Mouse (Mus musculus) midbrain, embryonic 16.5 days (tissue): ENCODE results near the gene Cnn2. TPM values are rescaled to one million over a fixed set of nuclear protein-coding genes. Genes with fewer than 3 reads are reported as not detected.

Experiments
- ATAC-seq: fragments of 200-750 bp; cut with Nextera tagmentation; 2 replicates; pipeline ENCODE4 v1.8.0; 2017; ENCODE audit warnings: moderate TSS enrichment
- H3K27ac ChIP-seq: fragments of 300-500 bp; sonication (generic); 2 replicates; pipeline ENCODE4 v1.5.1; 2014; ENCODE audit warnings: mild to moderate bottlenecking, low read length, mixed read lengths
- H3K27me3 ChIP-seq: fragments of 300-500 bp; sonication (generic); 2 replicates; pipeline ENCODE4 v1.6.1; 2014; ENCODE audit warnings: low read depth, low read length, mixed read lengths; ENCODE audit not compliant: control insufficient read depth, insufficient read depth
- H3K36me3 ChIP-seq: fragments of 300-500 bp; sonication (generic); 2 replicates; pipeline ENCODE4 v1.6.1; 2014; ENCODE audit warnings: mild to moderate bottlenecking, low read length, moderate library complexity, mixed read lengths; ENCODE audit not compliant: control insufficient read depth, insufficient read depth
- H3K4me1 ChIP-seq: fragments of 300-500 bp; sonication (generic); 2 replicates; pipeline ENCODE4 v1.6.1; 2014; ENCODE audit warnings: mild to moderate bottlenecking, low read length, mixed read lengths; ENCODE audit not compliant: control insufficient read depth, insufficient read depth
- H3K4me2 ChIP-seq: fragments of 300-500 bp; sonication (generic); 2 replicates; pipeline ENCODE4 v1.6.1; 2014; ENCODE audit warnings: mild to moderate bottlenecking, low read length, mixed read lengths
- H3K4me3 ChIP-seq: fragments of 300-500 bp; sonication (generic); 2 replicates; pipeline ENCODE4 v1.5.1; 2014; ENCODE audit warnings: low read depth, mild to moderate bottlenecking, low read length, moderate library complexity, mixed read lengths
- H3K9ac ChIP-seq: fragments of 300-500 bp; sonication (generic); 2 replicates; pipeline ENCODE4 v1.6.1; 2014; ENCODE audit warnings: low read depth, low read length, mixed read lengths
- H3K9me3 ChIP-seq: fragments of 300-500 bp; sonication (generic); replicated peaks from 2 replicates; pipeline ENCODE4 v1.6.1; 2014; ENCODE audit warnings: mild to moderate bottlenecking, low read length, mixed read lengths; ENCODE audit not compliant: control insufficient read depth, poor library complexity, severe bottlenecking
- WGBS: fragments of 180-500 bp; shearing (Covaris S2); extraction: QIAGEN DNeasy Blood & Tissue Kit; methylation state at CpG from one replicate; pipeline ENCODE4 v1.1.7; 2014; 5-methylcytosine and 5-hydroxymethylcytosine counted together
- polyA plus RNA-seq: library from polyadenylated mRNA; unstranded; fragments of >200 nt; fragmentation: Nextera tagmentation; extraction: Ambion mirVana; gene quantifications from 2 replicates; pipeline ENCODE4 v1.2.1, GENCODE M21; 2015

The Cnn2 gene
- polyA plus RNA-seq, 1 experiment from 2014 or later = 25.7 TPM

- Histone ChIP-seq H3K27ac (no peak overlapping the region), H3K4me1 (peaks cover 12% of the 10 kb centered on the region), H3K27me3 (peaks cover 29% of the 10 kb centered on the region), H3K4me2 (no peak overlapping the region), H3K36me3 (no peaks in the 10 kb centered on the region), H3K9ac (no peak overlapping the region), H3K9me3 (0 out of 2 replicates have a peak, but pooled peaks cover 2% of the 10 kb centered on the region), H3K4me3 (no peak overlapping the region)
- 86% methylated on average over 6 of the region's 6 CpGs for WGBS
- no peak for ATAC-seq
Measured at GRCm38 (mm10) chr10:79991548-79991947, 3.2 kb downstream of the Cnn2 start.

- peaks cover 11% of the 10 kb centered on the region for H3K27me3 ChIP-seq
- H3K4me2 ChIP-seq = no peak overlapping the region
- H3K9me3 ChIP-seq = 0 out of 2 replicates have a peak, but pooled peaks cover 2% of the 10 kb centered on the region
- WGBS = 81% methylated on average over 16 of the region's 16 CpGs
- H3K9ac ChIP-seq = no peak overlapping the region
- no peaks in the 10 kb centered on the region for H3K36me3 ChIP-seq
- no peak overlapping the region for H3K4me3 ChIP-seq
- ATAC-seq = no peak
- peaks cover 6% of the 10 kb centered on the region for H3K4me1 ChIP-seq
- no peak overlapping the region for H3K27ac ChIP-seq
Measured at GRCm38 (mm10) chr10:79994397-79995115, 6.2 kb downstream of the Cnn2 start.

- H3K4me2 ChIP-seq = no peak overlapping the region
- WGBS = 96% methylated on average over 1 of the region's 1 CpGs
- H3K27me3 ChIP-seq = peaks cover 4% of the 10 kb centered on the region
- H3K9ac ChIP-seq = no peak overlapping the region
- H3K36me3 ChIP-seq = no peaks in the 10 kb centered on the region
- H3K9me3 ChIP-seq = 0 out of 2 replicates have a peak, but pooled peaks cover 2% of the 10 kb centered on the region
- no peak overlapping the region for H3K27ac ChIP-seq
- H3K4me1 ChIP-seq = peaks cover 6% of the 10 kb centered on the region
- no peak overlapping the region for H3K4me3 ChIP-seq
- ATAC-seq = no peak
Measured at GRCm38 (mm10) chr10:79995636-79996035, 7.3 kb downstream of the Cnn2 start.

- Histone ChIP-seq H3K4me1 (peaks cover 6% of the 10 kb centered on the region), H3K27ac (peak within 1 kb of the TSS; percentile 31), H3K9ac (peak within 1 kb of the TSS; percentile 53), H3K27me3 (peaks cover 2% of the 10 kb centered on the region; the same call in 1 of the 2 replicates), H3K4me2 (peak within 1 kb of the TSS; percentile 65), H3K36me3 (no peaks in the 10 kb centered on the region), H3K9me3 (0 out of 2 replicates have a peak, but pooled peaks cover 2% of the 10 kb centered on the region), H3K4me3 (peak within 1 kb of the TSS; percentile 45)
- WGBS = under 1% methylated on average over 34 of the region's 34 CpGs
- peak; percentile 91 for ATAC-seq
Measured at GRCm38 (mm10) chr10:79996272-79997033, 8.1 kb downstream of the Cnn2 start, which contains the start of gene Abca7. Abca7 (plus strand) TSS chr10:79996494.

- Histone ChIP-seq H3K4me3 (peak overlapping the region; percentile 45), H3K27me3 (peaks cover 8% of the 10 kb centered on the region; the same call in 1 of the 2 replicates), H3K36me3 (no peaks in the 10 kb centered on the region), H3K4me1 (peaks cover 6% of the 10 kb centered on the region), H3K4me2 (peak overlapping the region; percentile 65), H3K27ac (peak overlapping the region; percentile 12; the same call in 1 of the 2 replicates), H3K9ac (peak overlapping the region; percentile 33), H3K9me3 (no peaks in the 10 kb centered on the region)
- peak; percentile 67 for ATAC-seq
- under 1% methylated on average over 35 of the region's 35 CpGs for WGBS
Measured at GRCm38 (mm10) chr10:79997034-79997760, 8.8 kb downstream of the Cnn2 start.

GRCm38 (mm10) chr10:79997819-79998218, 9.4 kb downstream of the Cnn2 start:
- Histone ChIP-seq H3K4me2 (peak overlapping the region; percentile 65), H3K36me3 (no peaks in the 10 kb centered on the region), H3K4me1 (peaks cover 6% of the 10 kb centered on the region), H3K9ac (peak overlapping the region; percentile 33), H3K4me3 (peak overlapping the region; percentile 45), H3K27me3 (peaks cover 8% of the 10 kb centered on the region; the same call in 1 of the 2 replicates), H3K27ac (no peak overlapping the region), H3K9me3 (no peaks in the 10 kb centered on the region)
- peak; percentile 8; the same call in 1 of the 2 replicates for ATAC-seq
- WGBS = 6% methylated on average over 15 of the region's 15 CpGs

- WGBS = 80% methylated on average over 9 of the region's 9 CpGs
- Histone ChIP-seq H3K4me3 (no peak overlapping the region), H3K36me3 (no peaks in the 10 kb centered on the region), H3K4me1 (peaks cover 6% of the 10 kb centered on the region), H3K27me3 (peaks cover 12% of the 10 kb centered on the region), H3K9me3 (no peaks in the 10 kb centered on the region), H3K27ac (no peak overlapping the region), H3K9ac (no peak overlapping the region), H3K4me2 (no peak overlapping the region)
- ATAC-seq = no peak
Measured at GRCm38 (mm10) chr10:80001945-80002344, 13.6 kb downstream of the Cnn2 start.

GRCm38 (mm10) chr10:80002829-80003228, 14.4 kb downstream of the Cnn2 start:
- H3K4me2 ChIP-seq = no peak overlapping the region
- H3K9ac ChIP-seq = no peak overlapping the region
- ATAC-seq = no peak
- H3K4me1 ChIP-seq = 0 out of 2 replicates have a peak, but pooled peaks cover 3% of the 10 kb centered on the region
- H3K36me3 ChIP-seq = no peaks in the 10 kb centered on the region
- peaks cover 12% of the 10 kb centered on the region for H3K27me3 ChIP-seq
- H3K9me3 ChIP-seq = no peaks in the 10 kb centered on the region
- H3K4me3 ChIP-seq = no peak overlapping the region
- 18% methylated on average over 21 of the region's 21 CpGs for WGBS
- H3K27ac ChIP-seq = no peak overlapping the region
